Mouse (Mus musculus) midbrain, embryonic 11.5 days (tissue): ENCODE results near the gene Relb. TPM values are rescaled to one million over a fixed set of nuclear protein-coding genes. Genes with fewer than 3 reads are reported as not detected.
A peak's percentile ranks its signal among the peaks of the same experiment; 100 is the strongest.
"Not testable (repeated sequence)": the region's sequence is repeated elsewhere in the genome, so short reads cannot be mapped to it uniquely, and the experiment has no call there.

ENCODE experiments used
- ATAC-seq: fragments of 200-750 bp; cut with Nextera tagmentation; 2 replicates; pipeline ENCODE4 v1.8.0; 2017; ENCODE audit warnings: moderate TSS enrichment, moderate library complexity; ENCODE audit not compliant: low FRiP score
- DNase-seq: peaks from one replicate; pipeline ENCODE4 v3.0.0; 2015; ENCODE audit warnings: low spot score; ENCODE audit errors: missing footprints
- H3K27ac ChIP-seq: fragments of 300-500 bp; sonication (generic); 2 replicates; pipeline ENCODE4 v1.5.1; 2014; ENCODE audit warnings: low read depth, low read length
- H3K27me3 ChIP-seq: fragments of 300-500 bp; sonication (generic); 2 replicates; pipeline ENCODE4 v1.6.1; 2014; ENCODE audit warnings: mild to moderate bottlenecking, low read length, moderate library complexity, mixed read lengths; ENCODE audit not compliant: control insufficient read depth, insufficient read depth
- H3K36me3 ChIP-seq: fragments of 300-500 bp; sonication (generic); 2 replicates; pipeline ENCODE4 v1.6.1; 2014; ENCODE audit warnings: mild to moderate bottlenecking, low read length, moderate library complexity, mixed read lengths; ENCODE audit not compliant: control insufficient read depth, insufficient read depth
- H3K4me1 ChIP-seq: fragments of 300-500 bp; sonication (generic); 2 replicates; pipeline ENCODE4 v1.6.1; 2014; ENCODE audit warnings: low read length; ENCODE audit not compliant: control insufficient read depth, insufficient read depth
- H3K4me2 ChIP-seq: fragments of 300-500 bp; sonication (generic); 2 replicates; pipeline ENCODE4 v1.6.1; 2014; ENCODE audit warnings: mild to moderate bottlenecking, moderate library complexity
- H3K4me3 ChIP-seq: fragments of 300-500 bp; sonication (generic); 2 replicates; pipeline ENCODE4 v1.5.1; 2014; ENCODE audit warnings: low read depth, low read length
- H3K9ac ChIP-seq: fragments of 300-500 bp; sonication (generic); 2 replicates; pipeline ENCODE4 v1.6.1; 2014; ENCODE audit warnings: low read length
- H3K9me3 ChIP-seq: fragments of 300-500 bp; sonication (generic); 2 replicates; pipeline ENCODE4 v1.6.1; 2016; ENCODE audit warnings: low read length; ENCODE audit not compliant: control insufficient read depth
- WGBS: fragments of 180-500 bp; shearing (Covaris S2); extraction: QIAGEN DNeasy Blood & Tissue Kit; methylation state at CpG from one replicate; pipeline ENCODE4 v1.1.7; 2014; 5-methylcytosine and 5-hydroxymethylcytosine counted together
- polyA plus RNA-seq: library from polyadenylated mRNA; unstranded; fragments of >200 nt; fragmentation: Nextera tagmentation; extraction: Ambion mirVana; gene quantifications from 2 replicates; pipeline ENCODE4 v1.2.1, GENCODE M21; 2014

The Relb gene
- polyA plus RNA-seq, 1 experiment from 2014 or later = 4.3 TPM

GRCm38 (mm10) chr7:19622241-19622640 is 7.0 kb downstream of the Relb start:
- H3K36me3 ChIP-seq = no peaks in the 10 kb centered on the region
- H3K9ac ChIP-seq = no peak overlapping the region
- ATAC-seq (no peak), DNase-seq (no peak)
- no peak overlapping the region for H3K27ac ChIP-seq
- no peak overlapping the region for H3K4me2 ChIP-seq
- 34% methylated on average over 6 of the region's 6 CpGs for WGBS
- no peaks in the 10 kb centered on the region for H3K27me3 ChIP-seq
- no peaks in the 10 kb centered on the region for H3K9me3 ChIP-seq
- peaks cover 4% of the 10 kb centered on the region; the same call in 1 of the 2 replicates for H3K4me1 ChIP-seq
- H3K4me3 ChIP-seq = no peak overlapping the region

DNA sequence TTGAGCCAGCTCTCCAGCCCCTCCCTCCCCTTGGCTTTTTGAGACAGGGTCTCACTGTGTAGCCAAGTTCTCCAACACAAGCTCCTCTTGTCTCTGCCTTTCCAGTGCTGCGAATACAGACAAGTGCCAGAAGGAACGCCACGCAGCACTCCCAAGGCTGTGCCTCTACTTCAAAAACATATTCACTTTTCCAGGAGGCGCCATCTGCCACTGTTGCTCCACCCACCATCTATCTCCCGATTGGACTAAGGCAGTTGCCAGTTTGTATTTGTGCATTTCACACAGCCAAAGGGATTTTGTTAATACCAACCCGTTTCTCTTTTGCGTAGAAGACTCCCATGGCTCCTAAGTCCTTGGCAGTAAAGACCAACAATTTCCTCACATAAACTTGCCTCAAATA is 8.4 kb downstream of the Relb start:
- Histone ChIP-seq H3K4me2 (no peak overlapping the region), H3K27me3 (no peaks in the 10 kb centered on the region), H3K4me3 (no peak overlapping the region), H3K4me1 (peaks cover 4% of the 10 kb centered on the region; the same call in 1 of the 2 replicates), H3K27ac (no peak overlapping the region), H3K9me3 (no peaks in the 10 kb centered on the region), H3K36me3 (no peaks in the 10 kb centered on the region), H3K9ac (no peak overlapping the region)
- no peak for DNase-seq
- WGBS = 91% methylated on average over 7 of the region's 7 CpGs
- no peak for ATAC-seq

GRCm38 (mm10) chr7:19619004-19619801 is 10.0 kb downstream of the Relb start:
- peaks cover 4% of the 10 kb centered on the region; the same call in 1 of the 2 replicates for H3K4me1 ChIP-seq
- no peaks in the 10 kb centered on the region for H3K36me3 ChIP-seq
- no peak overlapping the region for H3K27ac ChIP-seq
- no peaks in the 10 kb centered on the region for H3K27me3 ChIP-seq
- H3K4me2 ChIP-seq = peak overlapping the region; percentile 54
- H3K4me3 ChIP-seq = peak overlapping the region; percentile 33
- WGBS = 5% methylated on average over 35 of the region's 35 CpGs
- DNase-seq = peak; percentile 98
- no peaks in the 10 kb centered on the region for H3K9me3 ChIP-seq
- ATAC-seq = peak; percentile 84
- peak overlapping the region; percentile 59 for H3K9ac ChIP-seq

DNA sequence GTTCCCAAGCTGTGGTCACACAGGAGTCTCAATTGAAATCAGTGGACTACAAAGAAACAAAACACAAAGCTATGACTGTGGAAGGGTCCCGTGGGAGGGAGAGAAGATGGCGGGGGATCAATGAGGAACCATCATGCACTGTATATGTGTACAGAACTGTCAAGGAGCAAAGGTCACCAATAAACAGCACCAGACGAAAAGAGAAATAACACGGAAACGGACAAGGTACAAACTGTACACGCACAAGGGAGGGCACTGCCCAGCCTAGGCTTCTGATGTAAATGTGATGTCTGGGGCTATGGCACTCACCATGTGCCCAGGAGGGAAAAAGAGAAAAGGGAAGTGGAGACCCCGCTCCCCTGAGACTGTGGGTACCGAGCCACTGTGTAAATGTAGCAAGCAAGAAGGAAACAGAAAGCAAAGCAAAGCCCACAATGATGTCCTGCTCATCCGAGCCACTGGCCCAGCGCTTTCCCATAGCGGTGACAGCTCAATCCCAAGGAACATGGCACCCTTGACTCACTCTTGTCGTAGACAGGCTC is 14.1 kb downstream of the Relb start:
- 93% methylated on average over 12 of the region's 12 CpGs for WGBS
- Histone ChIP-seq H3K4me3 (no peak overlapping the region), H3K27ac (no peak overlapping the region), H3K4me2 (no peak overlapping the region), H3K36me3 (no peaks in the 10 kb centered on the region), H3K27me3 (no peaks in the 10 kb centered on the region), H3K9me3 (no peaks in the 10 kb centered on the region), H3K4me1 (peaks cover 4% of the 10 kb centered on the region; the same call in 1 of the 2 replicates), H3K9ac (no peak overlapping the region)
- no peak for ATAC-seq
- no peak for DNase-seq

GRCm38 (mm10) chr7:19610969-19611368 is 18.3 kb downstream of the Relb start:
- H3K9me3 ChIP-seq = no peaks in the 10 kb centered on the region
- ATAC-seq = no peak
- 78% methylated on average over 5 of the region's 5 CpGs for WGBS

DNA sequence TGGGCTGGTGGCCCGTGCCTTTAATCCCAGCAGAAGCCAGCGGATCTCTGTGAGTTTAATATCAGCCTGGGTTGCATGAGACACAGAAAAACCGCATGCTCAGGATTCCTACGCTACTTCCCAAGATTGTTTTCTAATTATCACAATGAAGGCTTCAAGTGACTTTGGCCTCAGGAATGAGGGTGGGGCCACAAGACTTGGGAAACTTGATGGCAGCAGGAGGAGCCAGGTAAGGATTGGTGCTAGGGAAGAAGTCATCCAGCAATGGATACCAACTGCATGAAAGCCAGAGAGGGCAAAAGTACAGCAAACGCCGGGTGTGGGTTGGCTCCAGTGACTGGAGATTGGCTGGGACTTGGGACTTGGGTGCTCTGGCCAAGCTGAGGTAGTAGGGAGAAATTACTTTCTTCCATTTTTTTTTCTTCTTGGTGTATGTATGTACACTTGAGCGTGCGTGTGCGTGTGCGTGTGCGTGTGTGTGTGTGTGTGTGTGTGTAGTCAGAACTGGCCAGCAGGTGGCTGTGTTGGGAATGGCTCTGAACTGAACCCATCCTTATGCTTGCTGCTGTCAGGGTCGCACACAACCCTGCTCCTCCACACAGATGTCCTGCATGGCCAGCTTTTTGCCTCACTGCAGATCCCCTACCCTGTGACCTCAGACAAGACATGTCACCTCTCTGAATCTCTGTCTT is 19.5 kb downstream of the Relb start:
- no peaks in the 10 kb centered on the region for H3K9me3 ChIP-seq

More at GRCm38 (mm10) chr7:19610969-19611368, 18.3 kb downstream of the Relb start:
- H3K9ac ChIP-seq = no peak overlapping the region
- no peak for DNase-seq
- no peaks in the 10 kb centered on the region for H3K4me1 ChIP-seq
- no peak overlapping the region for H3K4me2 ChIP-seq
- no peaks in the 10 kb centered on the region for H3K27me3 ChIP-seq
- H3K36me3 ChIP-seq = no peaks in the 10 kb centered on the region
- no peak overlapping the region for H3K4me3 ChIP-seq
- H3K27ac ChIP-seq = no peak overlapping the region

GRCm38 (mm10) chr7:19607291-19607690 is 21.9 kb downstream of the Relb start:
- Histone ChIP-seq H3K4me1 (peaks cover 12% of the 10 kb centered on the region), H3K27me3 (no peaks in the 10 kb centered on the region), H3K4me2 (no peak overlapping the region), H3K36me3 (no peaks in the 10 kb centered on the region), H3K9me3 (no peaks in the 10 kb centered on the region), H3K9ac (no peak overlapping the region), H3K27ac (no peak overlapping the region), H3K4me3 (no peak overlapping the region)
- no peak for DNase-seq
- no peak for ATAC-seq
- WGBS = 78% methylated on average over 5 of the region's 5 CpGs

More for the DNA sequence above, 19.5 kb downstream of the Relb start:
- H3K4me3 ChIP-seq = no peak overlapping the region
- no peak overlapping the region for H3K4me2 ChIP-seq
- no peaks in the 10 kb centered on the region for H3K36me3 ChIP-seq
- no peaks in the 10 kb centered on the region for H3K4me1 ChIP-seq
- H3K27me3 ChIP-seq = no peaks in the 10 kb centered on the region
- H3K9ac ChIP-seq = no peak overlapping the region
- H3K27ac ChIP-seq = no peak overlapping the region
- DNase-seq (no peak), ATAC-seq (no peak)
- WGBS = 92% methylated on average over 12 of the region's 12 CpGs

- not testable (repeated sequence) for ATAC-seq, DNase-seq, H3K36me3 ChIP-seq, H3K9me3 ChIP-seq, H3K27me3 ChIP-seq
- Histone ChIP-seq H3K4me3 (peak overlapping the region; percentile 97), H3K9ac (peak overlapping the region; percentile 96; the same call in 1 of the 2 replicates), H3K27ac (0 out of 2 replicates have a peak overlapping the region, but pooled peaks have one; percentile 65), H3K4me1 (peaks cover 12% of the 10 kb centered on the region), H3K4me2 (peak overlapping the region; percentile 94; the same call in 1 of the 2 replicates)
- WGBS = 58% methylated on average over 10 of the region's 10 CpGs
These were observed 24.5 kb downstream of the Relb start for GRCm38 (mm10) chr7:19604606-19605214.
